Mouse (Mus musculus) bone marrow macrophage, adult 2 months (primary cell): ENCODE measurements around the gene Xpo5. TPM values are rescaled to one million over a fixed set of nuclear protein-coding genes. Genes with fewer than 3 reads are reported as not detected.

Experiments
- H3K27ac ChIP-seq: 2 replicates; pipeline ENCODE4 v1.5.1; 2012; ENCODE audit warnings: low read depth, low read length; ENCODE audit not compliant: insufficient read depth
- H3K4me1 ChIP-seq: 2 replicates; pipeline ENCODE4 v1.6.1; 2012; ENCODE audit warnings: low read length; ENCODE audit not compliant: control insufficient read depth, insufficient read depth
- H3K4me3 ChIP-seq: 2 replicates; pipeline ENCODE4 v1.5.1; 2012; ENCODE audit warnings: mild to moderate bottlenecking, low read length, moderate library complexity; ENCODE audit not compliant: insufficient read depth
- CTCF ChIP-seq: IDR thresholded peaks from 2 replicates; pipeline ENCODE4 v1.5.1; 2012; ENCODE audit warnings: low read depth, mild to moderate bottlenecking, low read length, moderate library complexity
- POLR2A ChIP-seq: IDR thresholded peaks from 2 replicates; pipeline ENCODE4 v1.6.1; 2012; ENCODE audit warnings: mild to moderate bottlenecking, low read depth, low read length, borderline replicate concordance
- polyA plus RNA-seq: library from polyadenylated mRNA; stranded (reverse); fragments of >200 nt; gene quantifications from 2 replicates; pipeline ENCODE4 v1.2.4, GENCODE M21; 2012; ENCODE audit not compliant: missing spikeins, insufficient read depth, insufficient read length

The Xpo5 gene
- polyA plus RNA-seq: 16.6 and 17.3 TPM in 2 replicates

- Histone ChIP-seq H3K4me1 (peaks cover 12% of the 10 kb centered on the region), H3K27ac (peak within 1 kb of the TSS; percentile 67), H3K4me3 (peak within 1 kb of the TSS; percentile 98)
- TF ChIP-seq POLR2A: no peak
Observed at GRCm38 (mm10) chr17:46202421-46203071, at the start of gene Xpo5, which contains the start of gene Polh. Gene Xpo5 (plus strand): TSS chr17:46202782. Gene Polh (minus strand): TSS chr17:46202645.

- TF ChIP-seq POLR2A (peak; percentile 96), CTCF (no peak)
- Histone ChIP-seq H3K4me3 (peak within 1 kb of the TSS; percentile 90), H3K27ac (peak within 1 kb of the TSS; percentile 31; the same call in 1 of the 2 replicates), H3K4me1 (peaks cover 6% of the 10 kb centered on the region; the same call in 1 of the 2 replicates)
Observed at GRCm38 (mm10) chr17:46152847-46153782, 49.5 kb upstream of the Xpo5 start, which contains the start of gene Mad2l1bp. Gene Mad2l1bp (minus strand): TSS chr17:46153553.

GRCm38 (mm10) chr17:46154336-46154735 is 48.2 kb upstream of the Xpo5 start:
- TF ChIP-seq POLR2A: no peak
- TF ChIP-seq CTCF: no peak
- H3K4me1 ChIP-seq: peaks cover 10% of the 10 kb centered on the region; the same call in 1 of the 2 replicates
- H3K27ac ChIP-seq: no peak overlapping the region
- no peak overlapping the region for H3K4me3 ChIP-seq

- Histone ChIP-seq H3K27ac (no peak overlapping the region), H3K4me1 (peaks cover 12% of the 10 kb centered on the region), H3K4me3 (no peak overlapping the region)
- TF ChIP-seq CTCF: no peak
- no peak for TF ChIP-seq POLR2A
Observed at GRCm38 (mm10) chr17:46156680-46157079, 45.9 kb upstream of the Xpo5 start.

GRCm38 (mm10) chr17:46157131-46157530 is 45.5 kb upstream of the Xpo5 start:
- Histone ChIP-seq H3K4me1 (peaks cover 16% of the 10 kb centered on the region), H3K4me3 (no peak overlapping the region), H3K27ac (no peak overlapping the region)
- TF ChIP-seq CTCF (no peak), POLR2A (no peak)

- H3K27ac ChIP-seq: no peak overlapping the region
- H3K4me3 ChIP-seq: no peak overlapping the region
- TF ChIP-seq CTCF (no peak), POLR2A (no peak)
- H3K4me1 ChIP-seq: peaks cover 22% of the 10 kb centered on the region
Observed at GRCm38 (mm10) chr17:46159236-46159635, 43.3 kb upstream of the Xpo5 start.

GRCm38 (mm10) chr17:46160090-46160662 is 42.4 kb upstream of the Xpo5 start:
- Histone ChIP-seq H3K27ac (peak overlapping the region; percentile 63), H3K4me1 (peaks cover 20% of the 10 kb centered on the region), H3K4me3 (peak overlapping the region; percentile 57)
- TF ChIP-seq POLR2A (no peak), CTCF (no peak)

- Histone ChIP-seq H3K27ac (peak within 1 kb of the TSS; percentile 63), H3K4me1 (peaks cover 20% of the 10 kb centered on the region), H3K4me3 (peak within 1 kb of the TSS; percentile 89)
- no peak for TF ChIP-seq POLR2A
- no peak for TF ChIP-seq CTCF
Observed at GRCm38 (mm10) chr17:46160686-46161085, 41.9 kb upstream of the Xpo5 start, which contains the start of gene Gtpbp2. Gene Gtpbp2 (plus strand): TSS chr17:46161032.

- TF ChIP-seq CTCF: no peak
- Histone ChIP-seq H3K27ac (peak overlapping the region; percentile 47), H3K4me3 (peak overlapping the region; percentile 89), H3K4me1 (peaks cover 20% of the 10 kb centered on the region)
Observed at GRCm38 (mm10) chr17:46161179-46161578, 41.4 kb upstream of the Xpo5 start.

GRCm38 (mm10) chr17:46161710-46162109 is 40.9 kb upstream of the Xpo5 start:
- TF ChIP-seq POLR2A: no peak
- no peak for TF ChIP-seq CTCF
- Histone ChIP-seq H3K4me1 (peaks cover 20% of the 10 kb centered on the region), H3K27ac (peak overlapping the region; percentile 47), H3K4me3 (peak overlapping the region; percentile 89)
